Mouse (Mus musculus): ENCODE measurements around the gene St6galnac3. TPM values are rescaled to one million over a fixed set of nuclear protein-coding genes. Genes with fewer than 3 reads are reported as not detected.

St6galnac3 gene
- polyA plus RNA-seq, 1 experiment = not detected

- Histone ChIP-seq H3K4me3 (ENCODE audit: insufficient read depth, poor library complexity, severe bottlenecking) (no peak overlapping the region), H3K79me2 (ENCODE audit: control insufficient read depth, insufficient read depth) (no peaks in the 10 kb centered on the region), H3ac (ENCODE audit: control insufficient read depth, insufficient read length, low read depth) (no peak overlapping the region), H3K79me3 (ENCODE audit: low read depth) (no peaks in the 10 kb centered on the region), H3K36me3 (ENCODE audit: control insufficient read depth, insufficient read depth) (no peaks in the 10 kb centered on the region), H3K27me3 (ENCODE audit: control insufficient read depth, insufficient read depth, insufficient read length) (no peaks in the 10 kb centered on the region)
- TF ChIP-seq FOSL1 (IDR thresholded peaks at IDR 0.05; ENCODE audit: insufficient read depth, low read length, poor library complexity, severe bottlenecking) (no peak), MYOG (IDR thresholded peaks at IDR 0.05; ENCODE audit: control insufficient read depth, extremely low read depth, insufficient read length) (no peak), CEBPB (IDR thresholded peaks at IDR 0.05; ENCODE audit: low read depth) (no peak), CTCF (IDR thresholded peaks at IDR 0.05; ENCODE audit: control insufficient read depth, insufficient read depth, insufficient read length) (no peak), MAX (IDR thresholded peaks at IDR 0.05) (no peak), USF1 (IDR thresholded peaks at IDR 0.05; ENCODE audit: low read depth) (no peak), MYOD1 (IDR thresholded peaks at IDR 0.05; ENCODE audit: control insufficient read depth, insufficient read length, low read depth) (no peak)
These were observed 419.8 kb downstream of the St6galnac3 start for GRCm38 (mm10) chr3:153305153-153305552.

GRCm38 (mm10) chr3:153302376-153302775, 422.6 kb downstream of the St6galnac3 start:
- no peaks in the 10 kb centered on the region for H3K36me3 ChIP-seq (ENCODE audit: control insufficient read depth, insufficient read depth)
- H3K4me3 ChIP-seq (ENCODE audit: insufficient read depth, poor library complexity, severe bottlenecking) = no peak overlapping the region
- no peak for TF ChIP-seq CEBPB (IDR thresholded peaks at IDR 0.05; ENCODE audit: low read depth)
- TF ChIP-seq MYOG (IDR thresholded peaks at IDR 0.05; ENCODE audit: control insufficient read depth, extremely low read depth, insufficient read length) = no peak
- no peak for TF ChIP-seq FOSL1 (IDR thresholded peaks at IDR 0.05; ENCODE audit: insufficient read depth, low read length, poor library complexity, severe bottlenecking)
- no peak for TF ChIP-seq MAX (IDR thresholded peaks at IDR 0.05)
- no peak for TF ChIP-seq CTCF (IDR thresholded peaks at IDR 0.05; ENCODE audit: control insufficient read depth, insufficient read depth, insufficient read length)
- TF ChIP-seq MYOD1 (IDR thresholded peaks at IDR 0.05; ENCODE audit: control insufficient read depth, insufficient read length, low read depth) = no peak
- no peak for TF ChIP-seq USF1 (IDR thresholded peaks at IDR 0.05; ENCODE audit: low read depth)

GRCm38 (mm10) chr3:153296375-153297068, 428.5 kb downstream of the St6galnac3 start:
- Histone ChIP-seq H3K36me3 (ENCODE audit: control insufficient read depth, insufficient read depth) (no peaks in the 10 kb centered on the region), H3ac (ENCODE audit: control insufficient read depth, insufficient read length, low read depth) (no peak overlapping the region), H3K79me3 (ENCODE audit: low read depth) (no peaks in the 10 kb centered on the region), H3K4me3 (ENCODE audit: insufficient read depth, poor library complexity, severe bottlenecking) (no peak overlapping the region), H3K79me2 (ENCODE audit: control insufficient read depth, insufficient read depth) (no peaks in the 10 kb centered on the region), H3K27me3 (ENCODE audit: control insufficient read depth, insufficient read depth, insufficient read length) (no peaks in the 10 kb centered on the region)
- TF ChIP-seq MYOD1 (IDR thresholded peaks at IDR 0.05; ENCODE audit: control insufficient read depth, insufficient read length, low read depth) (no peak), CTCF (IDR thresholded peaks at IDR 0.05; ENCODE audit: control insufficient read depth, insufficient read depth, insufficient read length) (no peak), CEBPB (IDR thresholded peaks at IDR 0.05; ENCODE audit: low read depth) (no peak)

More at GRCm38 (mm10) chr3:153302376-153302775, 422.6 kb downstream of the St6galnac3 start:
- H3K79me2 ChIP-seq (ENCODE audit: control insufficient read depth, insufficient read depth) = no peaks in the 10 kb centered on the region
- H3K79me3 ChIP-seq (ENCODE audit: low read depth) = no peaks in the 10 kb centered on the region
- no peak overlapping the region for H3ac ChIP-seq (ENCODE audit: control insufficient read depth, insufficient read length, low read depth)
- no peaks in the 10 kb centered on the region for H3K27me3 ChIP-seq (ENCODE audit: control insufficient read depth, insufficient read depth, insufficient read length)

GRCm38 (mm10) chr3:153292853-153293252, 432.1 kb downstream of the St6galnac3 start:
- Histone ChIP-seq H3K27me3 (ENCODE audit: control insufficient read depth, insufficient read depth, insufficient read length) (no peaks in the 10 kb centered on the region), H3K36me3 (ENCODE audit: control insufficient read depth, insufficient read depth) (no peaks in the 10 kb centered on the region), H3K79me2 (ENCODE audit: control insufficient read depth, insufficient read depth) (no peaks in the 10 kb centered on the region), H3ac (ENCODE audit: control insufficient read depth, insufficient read length, low read depth) (no peak overlapping the region), H3K4me3 (ENCODE audit: insufficient read depth, poor library complexity, severe bottlenecking) (no peak overlapping the region), H3K79me3 (ENCODE audit: low read depth) (no peaks in the 10 kb centered on the region)
- no peak for TF ChIP-seq USF1 (IDR thresholded peaks at IDR 0.05; ENCODE audit: low read depth)
- TF ChIP-seq FOSL1 (IDR thresholded peaks at IDR 0.05; ENCODE audit: insufficient read depth, low read length, poor library complexity, severe bottlenecking) = no peak
- TF ChIP-seq MAX (IDR thresholded peaks at IDR 0.05) = no peak
- no peak for TF ChIP-seq MYOG (IDR thresholded peaks at IDR 0.05; ENCODE audit: control insufficient read depth, extremely low read depth, insufficient read length)
- TF ChIP-seq MYOD1 (IDR thresholded peaks at IDR 0.05; ENCODE audit: control insufficient read depth, insufficient read length, low read depth) = no peak
- TF ChIP-seq CEBPB (IDR thresholded peaks at IDR 0.05; ENCODE audit: low read depth) = no peak
- no peak for TF ChIP-seq CTCF (IDR thresholded peaks at IDR 0.05; ENCODE audit: control insufficient read depth, insufficient read depth, insufficient read length)

- Histone ChIP-seq H3K4me3 (ENCODE audit: insufficient read depth, poor library complexity, severe bottlenecking) (no peak overlapping the region), H3K36me3 (ENCODE audit: control insufficient read depth, insufficient read depth) (no peaks in the 10 kb centered on the region), H3ac (ENCODE audit: control insufficient read depth, insufficient read length, low read depth) (no peak overlapping the region), H3K79me3 (ENCODE audit: low read depth) (no peaks in the 10 kb centered on the region), H3K79me2 (ENCODE audit: control insufficient read depth, insufficient read depth) (no peaks in the 10 kb centered on the region), H3K27me3 (ENCODE audit: control insufficient read depth, insufficient read depth, insufficient read length) (no peaks in the 10 kb centered on the region)
- TF ChIP-seq MYOD1 (IDR thresholded peaks at IDR 0.05; ENCODE audit: control insufficient read depth, insufficient read length, low read depth) (no peak), CEBPB (IDR thresholded peaks at IDR 0.05; ENCODE audit: low read depth) (no peak), MAX (IDR thresholded peaks at IDR 0.05) (no peak), FOSL1 (IDR thresholded peaks at IDR 0.05; ENCODE audit: insufficient read depth, low read length, poor library complexity, severe bottlenecking) (no peak), USF1 (IDR thresholded peaks at IDR 0.05; ENCODE audit: low read depth) (no peak), MYOG (IDR thresholded peaks at IDR 0.05; ENCODE audit: control insufficient read depth, extremely low read depth, insufficient read length) (no peak), CTCF (IDR thresholded peaks at IDR 0.05; ENCODE audit: control insufficient read depth, insufficient read depth, insufficient read length) (no peak)
These were observed 432.6 kb downstream of the St6galnac3 start for GRCm38 (mm10) chr3:153292363-153292762.
